Mouse (Mus musculus): ENCODE results near the gene 4930596D02Rik. TPM values are rescaled to one million over a fixed set of nuclear protein-coding genes. Genes with fewer than 3 reads are reported as not detected.

The 4930596D02Rik gene
- total RNA-seq (2014; rRNA removed) (not detected in 2 replicates), polyA plus RNA-seq (2015; fragmentation: Nextera tagmentation; extraction: Ambion mirVana) (not detected in 2 replicates)

GRCm38 (mm10) chr14:35811878-35812277 lies at the start of gene 4930596D02Rik:
TSS of gene 4930596D02Rik (minus strand) at chr14:35811978.
- Histone ChIP-seq H3K4me2 (ENCODE audit: low read depth, low read length) (no peak within 1 kb of the TSS), H3K36me3 (ENCODE audit: insufficient read depth, low read length) (no peaks in the 10 kb centered on the region), H3K4me1 (ENCODE audit: insufficient read depth, low read length) (no peaks in the 10 kb centered on the region), H3K4me3 (ENCODE audit: low read length) (no peak within 1 kb of the TSS), H3K9ac (replicated peaks; ENCODE audit: low read length) (no peak within 1 kb of the TSS), H3K9me3 (ENCODE audit: low read length) (no peaks in the 10 kb centered on the region), H3K27ac (no peak within 1 kb of the TSS), H3K27me3 (ENCODE audit: insufficient read depth, low read length) (no peaks in the 10 kb centered on the region)
- no peak for TF ChIP-seq CTCF (IDR thresholded peaks at IDR 0.05; ENCODE audit: low read depth)
- DNase-seq (ENCODE audit: low spot score) (no peak), ATAC-seq (no peak)
- 80% methylated on average over 4 of the region's 4 CpGs for WGBS

- Histone ChIP-seq H3K27ac (no peak overlapping the region), H3K9ac (replicated peaks; ENCODE audit: low read length) (no peak overlapping the region), H3K4me3 (ENCODE audit: low read length) (no peak overlapping the region), H3K27me3 (ENCODE audit: insufficient read depth, low read length) (no peaks in the 10 kb centered on the region), H3K36me3 (ENCODE audit: insufficient read depth, low read length) (no peaks in the 10 kb centered on the region), H3K9me3 (ENCODE audit: low read length) (no peaks in the 10 kb centered on the region), H3K4me2 (ENCODE audit: low read depth, low read length) (no peak overlapping the region), H3K4me1 (ENCODE audit: insufficient read depth, low read length) (no peaks in the 10 kb centered on the region)
- no peak for TF ChIP-seq CTCF (IDR thresholded peaks at IDR 0.05; ENCODE audit: low read depth)
- 76% methylated on average over 1 of the region's 1 CpGs for WGBS
- no peak for ATAC-seq
- DNase-seq (ENCODE audit: low spot score) = no peak
Measured at GRCm38 (mm10) chr14:35853254-35853653, 41.5 kb upstream of the 4930596D02Rik start.

DNA sequence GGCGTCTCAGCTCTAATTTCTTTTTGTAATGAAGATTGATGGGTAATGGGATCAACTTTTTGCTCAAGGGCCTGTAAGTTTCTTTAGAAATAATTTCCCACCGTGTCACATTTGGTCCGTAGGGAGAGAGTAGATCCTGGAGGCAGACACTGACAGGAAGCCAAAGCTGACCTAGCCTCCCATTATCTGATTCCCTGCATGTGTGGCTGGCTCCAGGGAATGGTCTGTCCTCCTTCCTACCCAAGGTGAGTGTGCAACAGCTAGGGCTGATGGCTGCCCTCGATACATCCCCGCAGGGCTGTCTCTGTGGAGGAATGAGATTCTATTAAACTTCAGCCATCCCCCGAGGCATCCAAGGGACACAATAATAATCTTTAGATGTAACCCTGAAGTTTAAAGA lies 33.5 kb upstream of the 4930596D02Rik start:
- no peak for TF ChIP-seq CTCF (IDR thresholded peaks at IDR 0.05; ENCODE audit: low read depth)
- WGBS = 84% methylated on average over 6 of the region's 6 CpGs
- H3K27ac ChIP-seq = no peak overlapping the region
- ATAC-seq (no peak), DNase-seq (ENCODE audit: low spot score) (no peak)
- no peaks in the 10 kb centered on the region for H3K27me3 ChIP-seq (ENCODE audit: insufficient read depth, low read length)
- H3K9me3 ChIP-seq (ENCODE audit: low read length) = no peaks in the 10 kb centered on the region
- H3K4me1 ChIP-seq (ENCODE audit: insufficient read depth, low read length) = no peaks in the 10 kb centered on the region
- H3K4me2 ChIP-seq (ENCODE audit: low read depth, low read length) = no peak overlapping the region
- no peaks in the 10 kb centered on the region for H3K36me3 ChIP-seq (ENCODE audit: insufficient read depth, low read length)
- H3K9ac ChIP-seq (replicated peaks; ENCODE audit: low read length) = no peak overlapping the region
- no peak overlapping the region for H3K4me3 ChIP-seq (ENCODE audit: low read length)

GRCm38 (mm10) chr14:35842111-35842721 lies 30.4 kb upstream of the 4930596D02Rik start:
- TF ChIP-seq CTCF (IDR thresholded peaks at IDR 0.05; ENCODE audit: low read depth) = no peak
- Histone ChIP-seq H3K27me3 (ENCODE audit: insufficient read depth, low read length) (no peaks in the 10 kb centered on the region), H3K9ac (replicated peaks; ENCODE audit: low read length) (no peak overlapping the region), H3K4me1 (ENCODE audit: insufficient read depth, low read length) (no peaks in the 10 kb centered on the region), H3K4me2 (ENCODE audit: low read depth, low read length) (no peak overlapping the region), H3K27ac (no peak overlapping the region), H3K9me3 (ENCODE audit: low read length) (no peaks in the 10 kb centered on the region), H3K36me3 (ENCODE audit: insufficient read depth, low read length) (no peaks in the 10 kb centered on the region), H3K4me3 (ENCODE audit: low read length) (no peak overlapping the region)
- DNase-seq (ENCODE audit: low spot score) (peak; percentile 35), ATAC-seq (no peak)
- WGBS = 63% methylated on average over 7 of the region's 7 CpGs

DNA sequence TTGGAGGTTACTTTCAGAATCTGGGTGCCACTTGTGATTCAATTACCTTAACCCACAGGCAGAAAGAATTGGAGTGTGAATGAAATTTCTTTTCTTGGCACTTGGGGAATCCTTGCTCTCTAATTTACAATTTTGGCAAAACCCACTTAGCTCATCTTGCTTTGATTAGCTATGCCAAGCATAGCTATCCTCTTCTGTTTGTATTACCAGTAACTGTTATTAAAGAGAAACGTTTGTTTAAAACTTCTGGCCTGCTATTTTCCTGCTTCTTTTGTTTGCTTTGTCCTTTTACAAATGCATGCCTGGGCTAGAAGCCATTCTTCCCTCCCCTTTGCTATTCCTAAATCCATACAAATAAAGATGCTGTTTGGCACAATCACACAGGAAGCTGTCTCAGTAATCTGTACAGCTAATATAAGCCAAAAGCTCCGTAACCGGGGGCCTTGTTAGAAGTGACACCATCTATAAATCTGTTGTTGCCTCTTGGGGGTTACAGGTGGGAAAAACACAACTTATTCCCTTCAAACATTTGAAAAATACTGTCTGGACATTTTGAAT lies 19.0 kb downstream of the 4930596D02Rik start:
- WGBS = 34% methylated on average over 3 of the region's 3 CpGs
- ATAC-seq = no peak
- no peaks in the 10 kb centered on the region for H3K27me3 ChIP-seq (ENCODE audit: insufficient read depth, low read length)
- H3K4me2 ChIP-seq (ENCODE audit: low read depth, low read length) = no peak overlapping the region
- no peak overlapping the region for H3K4me3 ChIP-seq (ENCODE audit: low read length)
- no peak overlapping the region for H3K9ac ChIP-seq (replicated peaks; ENCODE audit: low read length)
- no peak overlapping the region for H3K27ac ChIP-seq
- H3K9me3 ChIP-seq (ENCODE audit: low read length) = no peaks in the 10 kb centered on the region
- TF ChIP-seq CTCF (IDR thresholded peaks at IDR 0.05; ENCODE audit: low read depth) = no peak
- no peaks in the 10 kb centered on the region for H3K4me1 ChIP-seq (ENCODE audit: insufficient read depth, low read length)
- H3K36me3 ChIP-seq (ENCODE audit: insufficient read depth, low read length) = no peaks in the 10 kb centered on the region
- DNase-seq (ENCODE audit: low spot score) = peak; percentile 25

DNA sequence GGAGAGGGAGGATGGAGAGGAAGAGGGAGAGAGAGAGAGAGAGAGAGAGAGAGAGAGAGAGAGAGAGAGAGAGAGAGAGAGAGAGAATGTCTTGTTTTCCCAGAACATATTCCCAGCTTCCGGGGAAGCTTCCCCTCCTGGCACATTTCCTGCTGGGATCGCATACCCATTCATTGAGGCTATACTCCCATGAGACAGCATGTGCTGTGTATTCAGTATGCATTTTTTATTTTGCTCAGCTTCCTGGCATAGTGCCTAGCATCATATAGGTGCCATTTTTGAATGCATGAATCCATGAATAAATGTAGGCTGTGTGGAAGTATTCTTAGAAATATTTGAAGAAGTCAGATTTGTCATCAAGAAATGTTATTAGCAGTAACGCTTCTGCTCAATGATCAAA lies 31.7 kb downstream of the 4930596D02Rik start:
- TF ChIP-seq CTCF (IDR thresholded peaks at IDR 0.05; ENCODE audit: low read depth) = no peak
- Histone ChIP-seq H3K36me3 (ENCODE audit: insufficient read depth, low read length) (no peaks in the 10 kb centered on the region), H3K4me3 (ENCODE audit: low read length) (no peak overlapping the region), H3K9ac (replicated peaks; ENCODE audit: low read length) (no peak overlapping the region), H3K4me1 (ENCODE audit: insufficient read depth, low read length) (no peaks in the 10 kb centered on the region), H3K27me3 (ENCODE audit: insufficient read depth, low read length) (no peaks in the 10 kb centered on the region), H3K27ac (no peak overlapping the region), H3K4me2 (ENCODE audit: low read depth, low read length) (no peak overlapping the region), H3K9me3 (ENCODE audit: low read length) (no peaks in the 10 kb centered on the region)
- peak; percentile 6 for DNase-seq (ENCODE audit: low spot score)
- 51% methylated on average over 3 of the region's 3 CpGs for WGBS
- ATAC-seq = no peak

DNA sequence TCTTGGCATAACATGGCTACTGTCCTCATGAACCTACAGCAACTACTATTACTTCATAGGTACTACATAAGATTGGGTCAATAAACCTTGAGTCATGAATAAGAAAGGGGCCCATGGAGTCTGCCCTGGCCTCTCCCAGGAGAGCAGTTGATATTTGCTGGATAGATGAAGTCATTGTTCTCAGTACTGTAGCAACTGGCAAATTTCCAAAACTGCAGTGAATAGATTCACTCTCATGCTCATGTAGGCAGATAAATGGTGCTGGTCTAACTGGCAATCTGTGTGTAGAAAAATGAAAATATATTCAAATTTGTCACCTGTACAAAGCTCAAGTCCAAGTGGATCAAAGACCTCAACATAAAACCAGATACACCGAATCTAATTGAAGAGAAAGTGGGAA lies 38.5 kb downstream of the 4930596D02Rik start:
- Histone ChIP-seq H3K9ac (replicated peaks; ENCODE audit: low read length) (no peak overlapping the region), H3K9me3 (ENCODE audit: low read length) (no peaks in the 10 kb centered on the region), H3K36me3 (ENCODE audit: insufficient read depth, low read length) (no peaks in the 10 kb centered on the region), H3K27ac (no peak overlapping the region), H3K4me2 (ENCODE audit: low read depth, low read length) (no peak overlapping the region), H3K27me3 (ENCODE audit: insufficient read depth, low read length) (no peaks in the 10 kb centered on the region), H3K4me1 (ENCODE audit: insufficient read depth, low read length) (no peaks in the 10 kb centered on the region), H3K4me3 (ENCODE audit: low read length) (no peak overlapping the region)
- TF ChIP-seq CTCF (IDR thresholded peaks at IDR 0.05; ENCODE audit: low read depth) = no peak
- ATAC-seq (no peak), DNase-seq (ENCODE audit: low spot score) (peak; percentile 12)
- 86% methylated on average over 1 of the region's 1 CpGs for WGBS
